Mouse (Mus musculus) spleen, adult 2 months (tissue): ENCODE measurements around the gene Lactbl1.

Source experiments
- CTCF ChIP-seq: fragments of 200-500 bp; IDR thresholded peaks from 2 replicates; pipeline ENCODE4 v1.5.1; 2011; ENCODE audit warnings: mild to moderate bottlenecking, inconsistent platforms; ENCODE audit not compliant: insufficient read depth, insufficient read length, insufficient replicate concordance; ENCODE audit errors: extremely low read depth
- POLR2A ChIP-seq: fragments of 200-500 bp; IDR thresholded peaks from 2 replicates; pipeline ENCODE4 v1.6.1; 2011; ENCODE audit warnings: low read depth, low read length, inconsistent platforms

DNA sequence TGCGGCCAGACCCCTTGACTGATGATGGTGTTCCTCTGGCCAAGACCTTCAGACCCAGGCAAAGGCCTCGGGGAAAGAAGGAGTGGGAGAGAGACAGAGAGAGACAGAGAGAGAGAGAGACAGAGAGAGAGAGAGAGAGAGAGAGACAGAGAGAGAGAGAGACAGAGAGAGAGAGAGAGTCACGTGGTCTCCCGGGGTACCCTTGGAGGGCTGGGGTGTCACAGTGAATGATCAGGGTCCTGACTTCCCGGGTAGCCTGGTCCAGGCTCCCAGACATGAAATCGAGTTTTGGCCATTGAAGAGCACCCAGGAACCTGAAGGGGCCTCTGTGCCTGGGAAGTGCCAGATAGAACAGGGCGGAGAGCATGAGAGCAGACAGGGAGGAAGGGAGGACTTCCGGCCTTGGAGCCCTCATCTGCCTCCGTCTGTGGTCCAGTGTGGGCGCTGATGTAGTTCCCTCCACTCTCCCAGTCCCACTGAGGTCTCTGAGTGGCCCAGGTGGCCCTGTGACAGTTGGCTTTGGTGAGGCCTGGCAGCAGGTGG is 31.3 kb downstream of the Lactbl1 start:
- TF ChIP-seq CTCF (no peak), POLR2A (no peak)
